Mouse (Mus musculus) CH12.LX (cell line): Measurements from ENCODE around the gene Dio3. TPM values are rescaled to one million over a fixed set of nuclear protein-coding genes. Genes with fewer than 3 reads are reported as not detected.

Experiments
- DNase-seq: peaks from one replicate; pipeline ENCODE4 v3.0.0-alpha.2; 2013; ENCODE audit errors: extremely low read depth
- H3K27ac ChIP-seq: 2 replicates; pipeline ENCODE4 v1.5.1; 2012; ENCODE audit warnings: low read depth, mild to moderate bottlenecking, control low read depth, moderate library complexity; ENCODE audit not compliant: insufficient read depth
- H3K27me3 ChIP-seq: replicated peaks from 2 replicates; pipeline ENCODE3; 2012; ENCODE audit warnings: inconsistent platforms
- H3K36me3 ChIP-seq, 2 experiments: replicated peaks in 1 of 2; 2 replicates each; pipeline versions ENCODE3 to v1.6.1; 2012; ENCODE audit warnings: inconsistent platforms in 1 of 2, low read length in 1 of 2, mild to moderate bottlenecking in 1 of 2, mixed read lengths in 1 of 2, moderate library complexity in 1 of 2; ENCODE audit not compliant: control insufficient read depth in 1 of 2, insufficient read depth in 1 of 2
- H3K4me1 ChIP-seq, 2 experiments: 2 replicates each; pipeline ENCODE4 v1.6.1; 2012; ENCODE audit warnings: inconsistent platforms in 1 of 2, moderate library complexity in 1 of 2; ENCODE audit not compliant: insufficient read depth in 2 of 2, control insufficient read depth in 1 of 2
- H3K4me2 ChIP-seq: 2 replicates; pipeline ENCODE4 v1.6.1; 2012; ENCODE audit warnings: low read depth, mild to moderate bottlenecking, control low read depth; ENCODE audit not compliant: poor library complexity, insufficient read depth, severe bottlenecking
- H3K4me3 ChIP-seq, 3 experiments: fragments of 150-350 bp in 1 of 3; sonication (generic) in 1 of 3; replicated peaks in 1 of 3; 2 replicates each; pipeline versions ENCODE3 to v1.5.1; 2011 to 2012; ENCODE audit warnings: low read depth in 2 of 3, low read length in 2 of 3, mild to moderate bottlenecking in 2 of 3, moderate library complexity in 2 of 3, control low read depth in 1 of 3, improper control_type of control experiment in 1 of 3, inconsistent platforms in 1 of 3, mixed read lengths in 1 of 3; ENCODE audit not compliant: poor library complexity in 1 of 3
- H3K79me2 ChIP-seq: replicated peaks from 2 replicates; pipeline ENCODE4 v1.6.1; 2012; ENCODE audit warnings: mild to moderate bottlenecking, moderate library complexity; ENCODE audit not compliant: control insufficient read depth, poor library complexity, insufficient read depth, severe bottlenecking; ENCODE audit errors: extremely low read depth
- H3K9ac ChIP-seq: 2 replicates; pipeline ENCODE4 v1.6.1; 2012; ENCODE audit warnings: low read depth, mild to moderate bottlenecking, control low read depth, moderate library complexity; ENCODE audit not compliant: insufficient read depth
- H3K9me3 ChIP-seq: replicated peaks from 2 replicates; pipeline ENCODE3; 2012; ENCODE audit warnings: low read length, inconsistent platforms, mixed read lengths
- CHD1 ChIP-seq: IDR thresholded peaks from 2 replicates; pipeline ENCODE4 v1.6.1; 2012; ENCODE audit warnings: low read depth, low read length, improper control_type of control experiment, inconsistent platforms
- JUND ChIP-seq: conservative IDR thresholded peaks from 2 replicates; pipeline ENCODE4 v1.6.1; 2011; ENCODE audit warnings: low read depth, low read length, improper control_type of control experiment
- KAT2A ChIP-seq: IDR thresholded peaks from 2 replicates; pipeline ENCODE4 v1.6.1; 2012; ENCODE audit warnings: low read length, improper control_type of control experiment, inconsistent platforms; ENCODE audit not compliant: insufficient replicate concordance
- MAFK ChIP-seq: IDR thresholded peaks from 2 replicates; pipeline ENCODE4 v1.6.1; 2011; ENCODE audit warnings: low read length, improper control_type of control experiment; ENCODE audit not compliant: insufficient replicate concordance
- MAX ChIP-seq: IDR thresholded peaks from 2 replicates; pipeline ENCODE4 v1.6.1; 2011; ENCODE audit warnings: low read length, improper control_type of control experiment
- MEF2A ChIP-seq: IDR thresholded peaks from 2 replicates; pipeline ENCODE4 v1.6.1; 2014; ENCODE audit warnings: low read depth, mild to moderate bottlenecking, inconsistent platforms, low read length, improper control_type of control experiment, borderline replicate concordance
- MXI1 ChIP-seq: IDR thresholded peaks from 2 replicates; pipeline ENCODE4 v1.6.1; 2011; ENCODE audit warnings: mild to moderate bottlenecking, low read depth, low read length, improper control_type of control experiment
- NELFE ChIP-seq: IDR thresholded peaks from 2 replicates; pipeline ENCODE4 v1.6.1; 2011; ENCODE audit warnings: low read depth, low read length, improper control_type of control experiment
- NRF1 ChIP-seq: IDR thresholded peaks from 2 replicates; pipeline ENCODE4 v1.6.1; 2014; ENCODE audit warnings: low read depth, mild to moderate bottlenecking, inconsistent platforms, low read length, improper control_type of control experiment, moderate library complexity
- SMC3 ChIP-seq: IDR thresholded peaks from 2 replicates; pipeline ENCODE4 v1.6.1; 2011; ENCODE audit warnings: low read depth, low read length, improper control_type of control experiment
- TBP ChIP-seq: conservative IDR thresholded peaks from 2 replicates; pipeline ENCODE4 v1.6.1; 2011; ENCODE audit warnings: low read depth, low read length, improper control_type of control experiment
- dilution Hi-C: fragments of 300-500 bp; cut with MboI; formaldehyde crosslinking; loops from 2 replicates; pipeline ENCODE4 v1.14.3; 2020; ENCODE audit warnings: low sequenced_read_pairs; ENCODE audit not compliant: extremely low pct_unique_long_range_greater_than_20kb, extremely low pct_ligation_motif_present
- in situ Hi-C: fragments of 300-500 bp; cut with MboI; formaldehyde crosslinking; loops from 3 replicates; pipeline ENCODE4 v1.14.3; 2019; ENCODE audit warnings: low sequenced_read_pairs, low pct_ligation_motif_present, low pct_unique_long_range_greater_than_20kb, mixed read lengths
- polyA plus RNA-seq: library from polyadenylated mRNA; unstranded; fragments of >175 nt; gene quantifications from 2 replicates; pipeline ENCODE4 v1.2.1, GENCODE M21; 2012; ENCODE audit warnings: low read depth; ENCODE audit not compliant: insufficient read length
- total RNA-seq, 2 experiments: library from RNA; depleted of rRNA; stranded (reverse); fragments of 300-350 nt in 1 of 2; fragments of >200 nt in 1 of 2; gene quantifications; 2 replicates each; pipeline ENCODE4 v1.2.3; 2012 to 2014

Gene Dio3
- total and polyA plus RNA-seq, 3 experiments, result not detected

DNA sequence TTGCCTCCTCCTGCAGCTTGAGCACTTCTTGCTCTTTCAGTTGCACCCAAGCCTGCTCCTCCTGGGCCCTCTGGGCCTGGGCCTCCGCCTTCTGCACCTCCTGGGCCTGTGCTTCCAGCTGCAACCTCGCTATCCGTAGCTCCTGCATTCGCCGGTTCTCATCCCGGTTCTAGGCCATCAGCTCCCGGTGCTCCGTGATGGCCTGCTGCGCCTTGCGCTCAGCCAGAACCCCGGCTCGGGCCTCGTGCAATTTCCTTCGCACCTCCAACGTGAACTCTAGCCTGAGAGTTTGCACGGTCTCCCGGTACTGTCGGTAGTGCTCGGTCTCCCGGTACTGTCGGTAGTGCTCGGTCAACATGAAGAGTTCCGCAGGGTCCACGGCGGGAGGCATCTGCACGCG, 40.8 kb downstream of the Dio3 start:
- Histone ChIP-seq H3K4me2 (no peak overlapping the region), H3K4me3 (no peak overlapping the region), H3K9me3 (peaks cover 3% of the 10 kb centered on the region), H3K4me1 (no peaks in the 10 kb centered on the region), H3K36me3 (no peaks in the 10 kb centered on the region), H3K79me2 (no peaks in the 10 kb centered on the region), H3K27ac (no peak overlapping the region), H3K9ac (no peak overlapping the region), H3K27me3 (peaks cover 12% of the 10 kb centered on the region)
- in situ Hi-C loops (no loop called here), dilution Hi-C loops (no loop called here)
- DNase-seq, result no peak
- TF ChIP-seq MAFK, result no peak
- TF ChIP-seq CHD1, result no peak
- no peak for TF ChIP-seq JUND
- TF ChIP-seq SMC3, result no peak
- TF ChIP-seq TBP, result no peak
- TF ChIP-seq KAT2A, result no peak
- no peak for TF ChIP-seq MEF2A
- TF ChIP-seq NELFE, result no peak
- no peak for TF ChIP-seq MXI1
- TF ChIP-seq MAX, result no peak
- no peak for TF ChIP-seq NRF1

Other genes with a start within 250 kb of the Dio3 start
- 67.2 and 71.6 TPM in 2 replicates for gene Ppp2r5c, start 168.1 kb downstream of the Dio3 start, total RNA-seq (2012; rRNA removed)
- gene Ppp2r5c, start 168.1 kb downstream of the Dio3 start, total RNA-seq (2014; rRNA removed), result 111 and 122 TPM in 2 replicates
- gene Ppp2r5c, start 168.1 kb downstream of the Dio3 start, polyA plus RNA-seq, result 78.5 and 97.7 TPM in 2 replicates